Mouse (Mus musculus) forebrain, embryonic 13.5 days (tissue): ENCODE results near the gene 3110001I22Rik. TPM values are rescaled to one million over a fixed set of nuclear protein-coding genes. Genes with fewer than 3 reads are reported as not detected.

Source experiments
- polyA plus RNA-seq: library from polyadenylated mRNA; unstranded; fragments of >200 nt; fragmentation: Nextera tagmentation; extraction: Ambion mirVana; gene quantifications from 2 replicates; pipeline ENCODE4 v1.2.1, GENCODE M21; 2015

The 3110001I22Rik gene
- polyA plus RNA-seq, 1 experiment from 2014 or later: 9.9 TPM

Other genes starting within 250 kb of the 3110001I22Rik start
- 39.5 and 41.3 TPM in 2 replicates for gene Parn, start 3.8 kb upstream of the 3110001I22Rik start, polyA plus RNA-seq
- 44.7 and 50.9 TPM in 2 replicates for gene Bfar, start 71 bp upstream of the 3110001I22Rik start, polyA plus RNA-seq
- 0.20 and 0.53 TPM in 2 replicates for gene Pla2g10, start 59.1 kb downstream of the 3110001I22Rik start, polyA plus RNA-seq
- gene Rrn3, start 108.8 kb downstream of the 3110001I22Rik start, polyA plus RNA-seq: 109 and 116 TPM in 2 replicates
- 214 and 225 TPM in 2 replicates for gene Ntan1, start 146.9 kb downstream of the 3110001I22Rik start, polyA plus RNA-seq
- gene Pdxdc1, start 231.2 kb downstream of the 3110001I22Rik start, polyA plus RNA-seq: 56.7 and 62.4 TPM in 2 replicates
- 5.4 and 7.0 TPM in 2 replicates for gene Mpv17l, start 231.2 kb downstream of the 3110001I22Rik start, polyA plus RNA-seq